Mouse (Mus musculus) stomach, postnatal 0 days (tissue): ENCODE results near the gene BC028528. TPM values are rescaled to one million over a fixed set of nuclear protein-coding genes. Genes with fewer than 3 reads are reported as not detected.

Source experiments
- ATAC-seq: fragments of 200-750 bp; cut with Nextera tagmentation; 2 replicates; pipeline ENCODE4 v1.8.0; 2017; ENCODE audit not compliant: low FRiP score, low TSS enrichment
- DNase-seq: peaks from one replicate; pipeline ENCODE4 v3.0.0-alpha.2; 2016; ENCODE audit warnings: low spot score
- H3K27ac ChIP-seq: fragments of 300-500 bp; sonication (generic); replicated peaks from 2 replicates; pipeline ENCODE4 v1.5.1; 2014; ENCODE audit warnings: mild to moderate bottlenecking, control low read depth
- H3K27me3 ChIP-seq: fragments of 300-500 bp; sonication (generic); 2 replicates; pipeline ENCODE4 v1.6.1; 2014; ENCODE audit warnings: low read length; ENCODE audit not compliant: control insufficient read depth, insufficient read depth
- H3K36me3 ChIP-seq: fragments of 300-500 bp; sonication (generic); 2 replicates; pipeline ENCODE4 v1.6.1; 2014; ENCODE audit warnings: low read length, mixed read lengths; ENCODE audit not compliant: control insufficient read depth, insufficient read depth
- H3K4me1 ChIP-seq: fragments of 300-500 bp; sonication (generic); replicated peaks from 2 replicates; pipeline ENCODE4 v1.6.1; 2014; ENCODE audit warnings: antibody characterized with exemption; ENCODE audit not compliant: control insufficient read depth, insufficient read depth
- H3K4me2 ChIP-seq: fragments of 300-500 bp; sonication (generic); replicated peaks from 2 replicates; pipeline ENCODE4 v1.6.1; 2014; ENCODE audit warnings: low read depth, mild to moderate bottlenecking, control low read depth, moderate library complexity
- H3K4me3 ChIP-seq: fragments of 300-500 bp; sonication (generic); 2 replicates; pipeline ENCODE4 v1.5.1; 2014; ENCODE audit warnings: low read depth, low read length, control low read depth
- H3K9ac ChIP-seq: fragments of 300-500 bp; sonication (generic); 2 replicates; pipeline ENCODE4 v1.6.1; 2014; ENCODE audit warnings: mild to moderate bottlenecking, low read length, control low read depth, mixed read lengths
- H3K9me3 ChIP-seq: fragments of 300-500 bp; sonication (generic); 2 replicates; pipeline ENCODE4 v1.6.1; 2016; ENCODE audit warnings: low read length; ENCODE audit not compliant: control insufficient read depth
- CTCF ChIP-seq: IDR thresholded peaks from 2 replicates; pipeline ENCODE4 v1.5.1; 2016; ENCODE audit warnings: antibody characterized with exemption, low read depth, mild to moderate bottlenecking, moderate library complexity
- EP300 ChIP-seq: optimal IDR thresholded peaks from 2 replicates; pipeline ENCODE3; 2016; ENCODE audit warnings: antibody characterized with exemption
- WGBS: fragments of 180-500 bp; shearing (Covaris S2); extraction: QIAGEN DNeasy Blood & Tissue Kit; methylation state at CpG from one replicate; pipeline ENCODE4 v1.1.7; 2014; 5-methylcytosine and 5-hydroxymethylcytosine counted together
- polyA plus RNA-seq: library from polyadenylated mRNA; unstranded; fragments of >200 nt; fragmentation: Nextera tagmentation; extraction: Ambion mirVana; gene quantifications from 2 replicates; pipeline ENCODE4 v1.2.1, GENCODE M21; 2015

Gene BC028528
- polyA plus RNA-seq, 1 experiment from 2014 or later: 14.8 TPM

DNA sequence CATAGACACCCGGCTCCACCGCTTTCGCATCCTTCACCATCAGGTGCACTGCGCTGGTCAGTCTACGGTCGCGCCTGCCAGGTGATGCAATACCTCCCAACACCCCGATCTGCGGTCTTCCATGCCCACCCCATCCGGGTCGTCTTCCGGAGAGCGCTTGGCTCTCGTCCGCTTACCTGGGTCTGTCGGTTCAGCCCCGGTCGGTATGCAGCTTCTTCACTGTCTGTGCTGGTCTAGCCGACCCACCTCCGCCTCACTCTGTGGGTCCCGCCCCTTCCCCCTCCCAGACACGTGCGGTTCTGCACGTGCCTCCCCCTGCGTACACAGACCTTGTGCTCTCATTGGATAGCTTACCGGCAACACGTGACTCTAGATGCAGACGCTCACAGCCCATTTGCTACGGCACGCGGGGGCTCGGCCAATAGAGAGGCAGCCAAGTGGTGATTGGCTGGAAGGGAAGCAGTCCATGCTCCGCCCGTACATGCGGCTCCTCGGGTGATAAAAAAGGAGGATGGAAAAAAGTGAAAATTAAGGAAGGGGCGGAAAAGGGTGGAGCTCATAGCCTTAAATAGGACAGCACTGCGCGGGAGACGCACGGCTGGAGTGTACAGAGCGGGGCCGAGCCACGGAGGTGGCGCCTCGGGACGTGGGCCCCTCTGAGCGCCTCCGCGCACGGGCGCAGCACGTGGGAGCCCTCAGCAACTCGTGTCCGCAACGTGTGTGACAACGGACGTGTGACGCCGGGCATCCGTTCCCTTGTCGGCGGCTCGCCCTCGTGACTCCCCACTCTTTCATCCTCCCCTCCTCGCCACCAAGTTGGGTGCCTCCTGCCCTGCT lies 9.6 kb downstream of the BC028528 start, which contains the start of gene Ciart:
TSS of gene Ciart (minus strand) at position 273 of the 837 bp plus-strand sequence.
- TF ChIP-seq CTCF (no peak), EP300 (no peak)
- peak within 1 kb of the TSS; percentile 58 for H3K9ac ChIP-seq
- ATAC-seq (peak; percentile 98), DNase-seq (peak; percentile 95)
- under 1% methylated on average over 63 of the region's 66 CpGs for WGBS
- H3K27ac ChIP-seq: peak within 1 kb of the TSS; percentile 76
- no peaks in the 10 kb centered on the region for H3K9me3 ChIP-seq
- no peaks in the 10 kb centered on the region for H3K36me3 ChIP-seq
- peak within 1 kb of the TSS; percentile 48 for H3K4me3 ChIP-seq
- no peaks in the 10 kb centered on the region; the same call in 1 of the 2 replicates for H3K4me1 ChIP-seq
- peak within 1 kb of the TSS; percentile 80 for H3K4me2 ChIP-seq
- H3K27me3 ChIP-seq: no peaks in the 10 kb centered on the region

- H3K9me3 ChIP-seq: no peaks in the 10 kb centered on the region
- ATAC-seq: no peak
- no peak overlapping the region for H3K4me3 ChIP-seq
- DNase-seq: no peak
- H3K36me3 ChIP-seq: no peaks in the 10 kb centered on the region
- no peak overlapping the region for H3K27ac ChIP-seq
- no peak for TF ChIP-seq EP300
- no peak for TF ChIP-seq CTCF
- H3K4me1 ChIP-seq: no peaks in the 10 kb centered on the region; the same call in 1 of the 2 replicates
- no peak overlapping the region for H3K9ac ChIP-seq
- 89% methylated on average over 4 of the region's 4 CpGs for WGBS
- no peaks in the 10 kb centered on the region for H3K27me3 ChIP-seq
- H3K4me2 ChIP-seq: no peak overlapping the region
Observed at GRCm38 (mm10) chr3:95879063-95879462, 12.7 kb downstream of the BC028528 start.

DNA sequence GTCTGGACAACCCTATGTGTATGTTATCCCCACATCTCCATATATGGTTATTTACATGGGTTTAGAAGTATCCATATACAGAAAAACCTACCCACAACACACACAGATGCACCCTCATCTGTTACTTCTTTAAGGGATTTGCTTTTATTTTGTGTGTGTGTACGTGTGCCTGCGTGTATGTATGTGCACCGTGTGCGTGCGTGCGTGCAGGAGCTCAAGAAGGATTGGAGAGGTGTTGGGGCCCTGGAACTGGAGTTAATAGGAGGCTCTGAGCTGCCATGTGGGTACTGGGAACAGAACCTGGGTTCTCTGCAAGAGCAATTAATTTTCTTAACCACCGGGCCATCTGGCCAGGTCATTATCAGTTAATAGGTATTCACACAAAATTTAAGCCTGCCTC lies 19.8 kb downstream of the BC028528 start:
- no peaks in the 10 kb centered on the region for H3K27me3 ChIP-seq
- H3K4me3 ChIP-seq: peak overlapping the region; percentile 62
- H3K4me2 ChIP-seq: peak overlapping the region; percentile 68
- H3K4me1 ChIP-seq: no peaks in the 10 kb centered on the region
- H3K27ac ChIP-seq: no peak overlapping the region
- ATAC-seq (no peak), DNase-seq (no peak)
- no peaks in the 10 kb centered on the region for H3K9me3 ChIP-seq
- no peaks in the 10 kb centered on the region for H3K36me3 ChIP-seq
- TF ChIP-seq EP300: no peak
- TF ChIP-seq CTCF: no peak
- peak overlapping the region; percentile 28; the same call in 1 of the 2 replicates for H3K9ac ChIP-seq
- 63% methylated on average over 7 of the region's 7 CpGs for WGBS

DNA sequence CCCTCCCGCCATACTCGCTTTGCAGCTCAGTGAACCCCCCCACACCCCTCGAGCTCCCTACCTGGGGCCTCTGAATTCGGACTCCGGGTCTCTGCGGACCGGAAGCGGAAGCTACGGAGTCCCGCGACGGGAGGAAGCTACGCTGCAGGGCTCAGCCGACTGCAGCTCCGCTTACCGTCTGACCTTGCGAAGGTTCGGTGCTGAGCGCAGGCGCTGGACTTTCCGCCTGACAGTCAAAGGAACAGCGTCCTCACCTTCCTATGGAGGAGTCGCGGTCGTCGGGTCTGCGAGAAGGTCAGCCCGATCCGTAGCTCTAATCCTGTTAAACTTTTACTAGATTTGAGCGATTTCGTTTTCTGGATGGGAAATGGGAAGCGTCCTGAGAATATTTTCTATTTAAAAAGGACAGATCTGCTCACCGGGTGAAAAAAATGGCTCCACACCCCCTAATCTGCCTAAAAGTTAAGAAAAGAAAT lies 20.4 kb downstream of the BC028528 start, which contains the start of gene Mrps21:
TSS of gene Mrps21 (minus strand) at position 128 of the 476 bp plus-strand sequence.
- peak within 1 kb of the TSS; percentile 77 for H3K27ac ChIP-seq
- H3K4me2 ChIP-seq: peak within 1 kb of the TSS; percentile 68
- ATAC-seq (peak; percentile 97), DNase-seq (peak; percentile 91)
- no peaks in the 10 kb centered on the region for H3K9me3 ChIP-seq
- no peaks in the 10 kb centered on the region for H3K36me3 ChIP-seq
- peak within 1 kb of the TSS; percentile 62 for H3K4me3 ChIP-seq
- H3K9ac ChIP-seq: peak within 1 kb of the TSS; percentile 74
- TF ChIP-seq EP300 (no peak), CTCF (no peak; the same call in 1 of the 2 replicates)
- under 1% methylated on average over 33 of the region's 33 CpGs for WGBS
- no peaks in the 10 kb centered on the region for H3K4me1 ChIP-seq
- H3K27me3 ChIP-seq: no peaks in the 10 kb centered on the region

DNA sequence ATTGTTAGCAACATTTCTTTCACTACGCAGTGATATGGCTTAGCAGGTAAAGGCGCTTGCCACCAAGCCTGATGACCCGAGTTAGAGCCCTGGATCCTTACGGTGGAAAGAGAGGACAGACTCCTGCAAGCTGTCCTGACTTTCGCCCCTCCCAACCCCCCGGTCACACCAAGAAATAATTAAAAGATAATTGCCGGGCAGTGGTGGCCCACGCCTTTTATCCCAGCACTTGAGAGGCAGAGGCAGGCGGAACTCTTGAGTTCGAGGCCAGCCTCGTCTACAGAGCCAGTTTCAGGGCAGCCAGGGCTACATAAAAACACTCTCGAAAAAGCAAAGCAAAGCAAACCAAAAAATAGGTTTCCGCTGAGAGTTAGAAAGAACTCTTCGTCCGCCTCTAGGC lies 20.8 kb downstream of the BC028528 start:
- peak overlapping the region; percentile 68 for H3K4me2 ChIP-seq
- H3K27me3 ChIP-seq: no peaks in the 10 kb centered on the region
- H3K4me1 ChIP-seq: no peaks in the 10 kb centered on the region
- TF ChIP-seq CTCF (no peak), EP300 (no peak)
- no peaks in the 10 kb centered on the region for H3K36me3 ChIP-seq
- DNase-seq: no peak
- 5% methylated on average over 15 of the region's 15 CpGs for WGBS
- peak overlapping the region; percentile 74 for H3K9ac ChIP-seq
- H3K9me3 ChIP-seq: no peaks in the 10 kb centered on the region
- peak overlapping the region; percentile 62 for H3K4me3 ChIP-seq
- peak overlapping the region; percentile 77 for H3K27ac ChIP-seq
- peak; percentile 13; the same call in 1 of the 2 replicates for ATAC-seq

DNA sequence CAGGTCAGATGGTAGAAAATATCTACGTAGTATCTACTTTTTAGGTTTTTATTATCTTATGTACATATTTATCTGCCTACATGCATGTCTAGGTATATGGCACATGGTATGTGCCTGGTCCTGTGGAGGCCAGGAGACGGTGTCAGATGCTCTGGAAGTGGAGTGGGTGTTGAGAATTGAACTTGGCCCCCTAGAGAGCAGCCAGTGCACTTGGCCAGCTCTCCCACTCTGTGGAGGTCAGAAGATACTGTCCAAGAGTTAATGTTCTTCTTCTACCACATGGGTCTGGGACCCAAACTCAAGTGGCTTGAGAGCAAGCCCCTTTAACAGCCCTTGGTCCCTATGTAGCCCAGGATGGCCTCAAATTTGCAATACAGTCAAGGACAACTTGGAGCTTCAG lies 24.4 kb downstream of the BC028528 start:
- no peaks in the 10 kb centered on the region for H3K27me3 ChIP-seq
- H3K9me3 ChIP-seq: no peaks in the 10 kb centered on the region
- TF ChIP-seq EP300: no peak
- TF ChIP-seq CTCF: no peak
- no peak overlapping the region for H3K4me3 ChIP-seq
- no peaks in the 10 kb centered on the region; the same call in 1 of the 2 replicates for H3K36me3 ChIP-seq
- DNase-seq (no peak), ATAC-seq (no peak)
- H3K4me2 ChIP-seq: no peak overlapping the region
- WGBS: 92% methylated on average over 2 of the region's 2 CpGs
- H3K9ac ChIP-seq: no peak overlapping the region
- no peaks in the 10 kb centered on the region for H3K4me1 ChIP-seq
- H3K27ac ChIP-seq: no peak overlapping the region
